Mouse (Mus musculus) neutrophil, adult 59 days (primary cell): ENCODE measurements around the gene Tom1l1. TPM values are rescaled to one million over a fixed set of nuclear protein-coding genes. Genes with fewer than 3 reads are reported as not detected.

Experiments
- total RNA-seq, 2 experiments: library from RNA; stranded (reverse); gene quantifications; 1 replicate in 1 of 2; 2 replicates in 1 of 2; pipeline ENCODE4 v1.2.4; 2023

Gene Tom1l1
- 1 to 10 TPM; 2.7 to 4.5 TPM for total RNA-seq

DNA sequence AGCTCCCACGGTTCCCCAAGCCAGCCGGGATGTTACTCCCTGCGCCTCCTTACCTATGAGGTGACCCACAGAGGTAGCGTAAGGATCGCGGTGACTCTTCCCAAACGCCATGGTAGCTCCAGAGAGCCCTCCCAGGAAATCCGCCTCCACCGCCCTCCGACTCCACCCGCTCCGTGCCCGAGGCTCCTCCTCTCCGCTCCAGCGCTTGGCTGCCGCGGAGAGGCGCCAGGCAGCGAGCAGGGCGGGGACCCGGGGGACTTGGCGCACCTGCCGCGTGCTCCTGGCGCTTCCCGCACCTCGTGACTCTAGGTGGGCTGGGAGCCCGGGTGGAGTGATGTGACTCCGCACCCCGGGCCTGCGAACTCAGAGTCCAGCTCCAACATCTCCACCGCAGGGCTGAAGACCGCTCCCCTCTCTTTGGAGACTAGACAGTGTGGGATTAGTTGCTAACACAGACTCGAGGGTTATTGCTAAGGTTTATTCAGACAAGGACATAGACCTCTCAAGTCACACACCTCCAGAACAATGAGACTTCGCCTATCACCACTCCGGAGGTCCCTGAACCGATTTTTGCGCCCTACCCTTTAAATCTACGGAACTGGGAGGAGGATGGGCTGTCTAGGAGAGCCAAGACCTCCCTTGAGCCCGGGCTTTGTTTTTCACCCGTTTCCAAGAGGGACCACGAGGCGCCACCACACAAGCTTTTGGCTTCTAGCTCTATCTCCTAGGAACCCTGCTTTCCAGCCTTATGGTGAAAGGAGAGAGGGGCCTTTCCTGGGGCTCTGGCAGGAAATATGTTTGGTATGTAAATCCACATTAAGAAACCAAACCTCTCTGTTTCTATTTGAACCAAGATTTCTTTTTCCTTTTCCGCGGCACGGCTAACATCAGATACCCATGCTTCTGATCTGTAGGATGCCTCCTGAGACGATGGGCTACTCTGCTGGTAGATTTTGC lies at the start of gene Tom1l1:
Tom1l1 (minus strand) TSS at position 907 of the 957 bp plus-strand sequence.

DNA sequence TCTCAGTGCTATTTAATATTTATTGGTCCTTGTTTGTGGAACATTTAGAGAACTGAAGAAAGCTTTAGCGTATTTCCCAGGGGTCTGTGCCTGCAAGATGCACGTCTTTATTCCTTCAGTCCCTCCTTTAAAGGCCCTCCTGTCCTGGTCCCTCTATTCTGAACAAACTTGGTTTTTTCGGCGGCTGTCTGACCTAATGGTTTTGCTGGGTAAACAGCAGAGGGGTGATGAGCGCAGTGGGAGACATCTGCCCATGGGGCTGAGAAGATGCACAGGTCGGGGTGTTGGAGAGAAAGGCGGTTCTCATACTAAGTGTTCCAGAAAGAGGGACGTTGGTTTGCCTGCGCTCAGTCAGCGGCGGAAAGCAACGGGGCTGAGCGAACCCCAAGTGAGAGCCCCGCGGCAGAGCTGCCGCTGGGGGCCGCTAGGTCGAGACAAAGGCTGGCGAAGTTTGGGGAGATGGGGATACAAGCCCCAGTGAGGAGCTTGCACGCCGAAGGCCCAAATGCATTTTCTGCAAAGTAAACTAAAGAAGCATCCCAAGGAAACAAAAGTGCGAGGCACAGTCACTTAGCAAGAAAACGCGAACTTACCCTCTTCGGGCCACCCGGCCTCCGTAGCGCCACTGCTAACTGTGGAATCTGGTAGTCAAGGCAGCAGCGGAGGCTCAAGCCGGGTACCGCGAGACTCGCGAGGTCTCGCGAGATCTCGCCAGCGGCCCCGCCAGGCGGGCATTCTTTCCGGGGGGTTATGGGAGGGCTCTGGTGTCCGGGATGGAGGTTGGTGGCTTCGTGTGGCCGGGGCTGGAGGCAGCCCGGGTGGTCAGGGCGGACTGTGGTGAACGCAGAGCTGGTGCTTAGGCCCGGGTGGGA lies 50.5 kb downstream of the Tom1l1 start, which contains the start of the genes Stxbp4 and Cox11:
Stxbp4 (minus strand) TSS at position 645 of the 872 bp plus-strand sequence.
Cox11 (plus strand) TSS at position 734 of the 872 bp plus-strand sequence.

Other genes with a start within 250 kb of the Tom1l1 start
- 1 to 10 TPM; 1.2 to 2.1 TPM for gene Stxbp4, start 50.3 kb downstream of the Tom1l1 start, total RNA-seq
- gene Cox11, start 50.2 kb downstream of the Tom1l1 start, total RNA-seq: 1 to 10 TPM; 7.7 to 8.2 TPM